Mouse (Mus musculus) lung, embryonic 14.5 days (tissue): ENCODE measurements around the gene Gimap1. TPM values are rescaled to one million over a fixed set of nuclear protein-coding genes. Genes with fewer than 3 reads are reported as not detected.

Experiments
- ATAC-seq: fragments of 200-750 bp; cut with Nextera tagmentation; 2 replicates; pipeline ENCODE4 v1.8.0; 2017; ENCODE audit warnings: mild to moderate bottlenecking, moderate TSS enrichment, moderate library complexity; ENCODE audit not compliant: insufficient read depth
- DNase-seq: peaks from one replicate; pipeline ENCODE4 v3.0.0-alpha.2; 2015
- H3K27ac ChIP-seq: fragments of 300-500 bp; sonication (generic); 2 replicates; pipeline ENCODE4 v1.5.1; 2014; ENCODE audit warnings: low read depth, mild to moderate bottlenecking, moderate library complexity
- H3K27me3 ChIP-seq: fragments of 300-500 bp; sonication (generic); 2 replicates; pipeline ENCODE4 v1.6.1; 2014; ENCODE audit warnings: low read length, control low read depth; ENCODE audit not compliant: insufficient read depth
- H3K36me3 ChIP-seq: fragments of 300-500 bp; sonication (generic); 2 replicates; pipeline ENCODE4 v1.6.1; 2014; ENCODE audit warnings: control low read depth; ENCODE audit not compliant: insufficient read depth
- H3K4me1 ChIP-seq: fragments of 300-500 bp; sonication (generic); 2 replicates; pipeline ENCODE4 v1.6.1; 2014; ENCODE audit warnings: antibody characterized with exemption, control low read depth; ENCODE audit not compliant: insufficient read depth
- H3K4me2 ChIP-seq: fragments of 300-500 bp; sonication (generic); 2 replicates; pipeline ENCODE4 v1.6.1; 2014; ENCODE audit warnings: mild to moderate bottlenecking
- H3K4me3 ChIP-seq: fragments of 300-500 bp; sonication (generic); 2 replicates; pipeline ENCODE4 v1.5.1; 2014; ENCODE audit warnings: low read depth, low read length
- H3K9ac ChIP-seq: fragments of 300-500 bp; sonication (generic); 2 replicates; pipeline ENCODE4 v1.6.1; 2014
- H3K9me3 ChIP-seq: fragments of 300-500 bp; sonication (generic); 2 replicates; pipeline ENCODE4 v1.6.1; 2016; ENCODE audit warnings: low read depth, low read length, control low read depth
- CTCF ChIP-seq: IDR thresholded peaks from 2 replicates; pipeline ENCODE4 v1.5.1; 2016; ENCODE audit warnings: antibody characterized with exemption, low read depth
- WGBS: fragments of 180-500 bp; shearing (Covaris S2); extraction: QIAGEN DNeasy Blood & Tissue Kit; methylation state at CpG from one replicate; pipeline ENCODE4 v1.1.7; 2014; 5-methylcytosine and 5-hydroxymethylcytosine counted together
- polyA plus RNA-seq: library from polyadenylated mRNA; unstranded; fragments of >200 nt; fragmentation: Nextera tagmentation; extraction: Ambion mirVana; gene quantifications from 2 replicates; pipeline ENCODE4 v1.2.1, GENCODE M21; 2014

The Gimap1 gene
- polyA plus RNA-seq, 1 experiment from 2014 or later = 35.3 TPM

- H3K4me3 ChIP-seq = no peak overlapping the region
- 59% methylated on average over 4 of the region's 4 CpGs for WGBS
- H3K9me3 ChIP-seq = no peaks in the 10 kb centered on the region
- H3K9ac ChIP-seq = no peak overlapping the region
- TF ChIP-seq CTCF = no peak
- H3K27me3 ChIP-seq = no peaks in the 10 kb centered on the region
- H3K4me1 ChIP-seq = no peaks in the 10 kb centered on the region
- no peaks in the 10 kb centered on the region for H3K36me3 ChIP-seq
- H3K4me2 ChIP-seq = no peak overlapping the region
- DNase-seq (no peak), ATAC-seq (no peak)
- H3K27ac ChIP-seq = no peak overlapping the region
These were observed 18.5 kb upstream of the Gimap1 start for GRCm38 (mm10) chr6:48720326-48720725.

- Histone ChIP-seq H3K4me3 (no peak overlapping the region), H3K27ac (no peak overlapping the region), H3K27me3 (no peaks in the 10 kb centered on the region), H3K9me3 (no peaks in the 10 kb centered on the region), H3K36me3 (no peaks in the 10 kb centered on the region), H3K4me1 (no peaks in the 10 kb centered on the region), H3K4me2 (no peak overlapping the region), H3K9ac (no peak overlapping the region)
- ATAC-seq (no peak), DNase-seq (no peak)
- no peak for TF ChIP-seq CTCF
- WGBS = 71% methylated on average over 8 of the region's 8 CpGs
These were observed 15.4 kb upstream of the Gimap1 start for GRCm38 (mm10) chr6:48723468-48723867.

- Histone ChIP-seq H3K27me3 (no peaks in the 10 kb centered on the region), H3K4me2 (no peak overlapping the region), H3K9me3 (no peaks in the 10 kb centered on the region), H3K4me1 (no peaks in the 10 kb centered on the region), H3K4me3 (no peak overlapping the region), H3K27ac (no peak overlapping the region), H3K9ac (no peak overlapping the region), H3K36me3 (no peaks in the 10 kb centered on the region)
- TF ChIP-seq CTCF = no peak
- DNase-seq (peak; percentile 83), ATAC-seq (peak; percentile 85)
- WGBS = 7% methylated on average over 1 of the region's 1 CpGs
These were observed 13.4 kb upstream of the Gimap1 start for GRCm38 (mm10) chr6:48725476-48725875.

GRCm38 (mm10) chr6:48727761-48728160 is 11.1 kb upstream of the Gimap1 start:
- Histone ChIP-seq H3K27me3 (no peaks in the 10 kb centered on the region), H3K4me2 (no peak overlapping the region), H3K27ac (no peak overlapping the region), H3K9me3 (no peaks in the 10 kb centered on the region), H3K9ac (no peak overlapping the region), H3K4me1 (no peaks in the 10 kb centered on the region), H3K4me3 (no peak overlapping the region), H3K36me3 (no peaks in the 10 kb centered on the region)
- ATAC-seq (no peak), DNase-seq (no peak)
- no peak for TF ChIP-seq CTCF
- WGBS = 76% methylated on average over 5 of the region's 5 CpGs

GRCm38 (mm10) chr6:48732864-48733304 is 6.0 kb upstream of the Gimap1 start:
- Histone ChIP-seq H3K36me3 (no peaks in the 10 kb centered on the region), H3K27ac (no peak overlapping the region), H3K4me2 (no peak overlapping the region), H3K27me3 (no peaks in the 10 kb centered on the region), H3K4me3 (no peak overlapping the region), H3K4me1 (no peaks in the 10 kb centered on the region), H3K9me3 (no peaks in the 10 kb centered on the region), H3K9ac (no peak overlapping the region)
- no peak for TF ChIP-seq CTCF
- WGBS = 35% methylated on average over 8 of the region's 8 CpGs
- ATAC-seq = no peak
- no peak for DNase-seq

- Histone ChIP-seq H3K9ac (no peak overlapping the region), H3K27ac (no peak overlapping the region), H3K4me3 (no peak overlapping the region), H3K4me2 (no peak overlapping the region), H3K36me3 (no peaks in the 10 kb centered on the region), H3K4me1 (no peaks in the 10 kb centered on the region), H3K27me3 (no peaks in the 10 kb centered on the region), H3K9me3 (no peaks in the 10 kb centered on the region)
- DNase-seq = no peak
- no peak for ATAC-seq
- no peak for TF ChIP-seq CTCF
- 78% methylated on average over 1 of the region's 1 CpGs for WGBS
These were observed 5.2 kb upstream of the Gimap1 start for GRCm38 (mm10) chr6:48733660-48734059.

- H3K36me3 ChIP-seq = no peaks in the 10 kb centered on the region
- H3K27me3 ChIP-seq = peaks cover 2% of the 10 kb centered on the region; the same call in 1 of the 2 replicates
- no peak overlapping the region for H3K27ac ChIP-seq
- no peak for DNase-seq
- no peaks in the 10 kb centered on the region for H3K9me3 ChIP-seq
- no peak overlapping the region for H3K4me2 ChIP-seq
- no peak for ATAC-seq
- 74% methylated on average over 2 of the region's 2 CpGs for WGBS
- H3K9ac ChIP-seq = no peak overlapping the region
- H3K4me1 ChIP-seq = peaks cover 8% of the 10 kb centered on the region; the same call in 1 of the 2 replicates
- no peak for TF ChIP-seq CTCF
- H3K4me3 ChIP-seq = no peak overlapping the region
These were observed 1.8 kb upstream of the Gimap1 start for GRCm38 (mm10) chr6:48737053-48737452.

GRCm38 (mm10) chr6:48737688-48738087 is 1.2 kb upstream of the Gimap1 start:
- no peak for TF ChIP-seq CTCF
- Histone ChIP-seq H3K9me3 (no peaks in the 10 kb centered on the region), H3K4me2 (no peak overlapping the region), H3K4me1 (peaks cover 10% of the 10 kb centered on the region; the same call in 1 of the 2 replicates), H3K27ac (no peak overlapping the region), H3K9ac (no peak overlapping the region), H3K36me3 (no peaks in the 10 kb centered on the region), H3K27me3 (peaks cover 8% of the 10 kb centered on the region), H3K4me3 (no peak overlapping the region)
- WGBS = 83% methylated on average over 5 of the region's 5 CpGs
- no peak for ATAC-seq
- no peak for DNase-seq
